Mouse (Mus musculus) hindbrain, embryonic 14.5 days (tissue): ENCODE results near the gene Tmem270. TPM values are rescaled to one million over a fixed set of nuclear protein-coding genes. Genes with fewer than 3 reads are reported as not detected.

Experiments
- ATAC-seq: fragments of 200-750 bp; cut with Nextera tagmentation; 2 replicates; pipeline ENCODE4 v1.8.0; 2017; ENCODE audit warnings: moderate number of reproducible peaks, mild to moderate bottlenecking, moderate TSS enrichment, moderate library complexity; ENCODE audit not compliant: low FRiP score
- DNase-seq: peaks from one replicate; pipeline ENCODE4 v3.0.0-alpha.2; 2015; ENCODE audit warnings: low spot score
- H3K27ac ChIP-seq: fragments of 300-500 bp; sonication (generic); 2 replicates; pipeline ENCODE4 v1.5.1; 2014; ENCODE audit warnings: mild to moderate bottlenecking, moderate library complexity
- H3K27me3 ChIP-seq: fragments of 300-500 bp; sonication (generic); 2 replicates; pipeline ENCODE4 v1.6.1; 2014; ENCODE audit warnings: mild to moderate bottlenecking, low read length, mixed read lengths; ENCODE audit not compliant: control insufficient read depth, insufficient read depth
- H3K36me3 ChIP-seq: fragments of 300-500 bp; sonication (generic); replicated peaks from 2 replicates; pipeline ENCODE4 v1.6.1; 2014; ENCODE audit not compliant: control insufficient read depth, insufficient read depth
- H3K4me1 ChIP-seq: fragments of 300-500 bp; sonication (generic); replicated peaks from 2 replicates; pipeline ENCODE4 v1.6.1; 2014; ENCODE audit warnings: antibody characterized with exemption, low read length, mixed read lengths; ENCODE audit not compliant: control insufficient read depth, insufficient read depth
- H3K4me2 ChIP-seq: fragments of 300-500 bp; sonication (generic); replicated peaks from 2 replicates; pipeline ENCODE4 v1.6.1; 2014; ENCODE audit warnings: mild to moderate bottlenecking, moderate library complexity
- H3K4me3 ChIP-seq: fragments of 300-500 bp; sonication (generic); replicated peaks from 2 replicates; pipeline ENCODE4 v1.5.1; 2014; ENCODE audit warnings: mild to moderate bottlenecking, low read length
- H3K9ac ChIP-seq: fragments of 300-500 bp; sonication (generic); 2 replicates; pipeline ENCODE4 v1.6.1; 2014
- H3K9me3 ChIP-seq: fragments of 300-500 bp; sonication (generic); 2 replicates; pipeline ENCODE4 v1.6.1; 2016; ENCODE audit warnings: low read length; ENCODE audit not compliant: control insufficient read depth
- WGBS: fragments of 180-500 bp; shearing (Covaris S2); extraction: QIAGEN DNeasy Blood & Tissue Kit; methylation state at CpG from one replicate; pipeline ENCODE4 v1.1.7; 2014; 5-methylcytosine and 5-hydroxymethylcytosine counted together
- polyA plus RNA-seq: library from polyadenylated mRNA; unstranded; fragments of >200 nt; fragmentation: Nextera tagmentation; extraction: Ambion mirVana; gene quantifications from 2 replicates; pipeline ENCODE4 v1.2.1, GENCODE M21; 2014

Tmem270 gene
- polyA plus RNA-seq, 1 experiment from 2014 or later = not detected

DNA sequence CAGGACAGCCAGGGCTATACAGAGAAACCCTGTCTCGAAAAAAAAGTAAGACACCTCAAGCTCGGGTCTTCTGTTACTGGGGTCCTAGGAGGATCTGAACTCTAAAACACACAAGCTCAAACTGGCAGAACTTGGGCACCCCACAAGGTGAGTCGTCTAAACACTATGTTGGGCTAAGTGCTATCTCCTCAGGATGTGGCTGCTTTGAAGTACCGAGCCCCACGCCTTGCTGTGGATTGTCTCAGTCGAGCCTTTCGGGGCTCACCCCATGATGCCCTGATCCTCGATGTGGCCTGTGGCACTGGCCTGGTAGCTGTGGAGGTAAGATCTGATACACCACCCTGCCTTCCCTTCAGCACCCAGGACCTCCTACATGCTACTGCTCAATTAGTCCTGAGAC lies 26.7 kb upstream of the Tmem270 start:
- Histone ChIP-seq H3K36me3 (no peaks in the 10 kb centered on the region), H3K4me1 (no peaks in the 10 kb centered on the region), H3K27me3 (no peaks in the 10 kb centered on the region), H3K27ac (no peak overlapping the region), H3K4me3 (no peak overlapping the region), H3K9ac (no peak overlapping the region), H3K4me2 (no peak overlapping the region), H3K9me3 (no peaks in the 10 kb centered on the region)
- 92% methylated on average over 8 of the region's 8 CpGs for WGBS
- DNase-seq (no peak), ATAC-seq (no peak)

- no peaks in the 10 kb centered on the region for H3K4me1 ChIP-seq
- no peaks in the 10 kb centered on the region for H3K9me3 ChIP-seq
- no peak for DNase-seq
- ATAC-seq = no peak
- peak overlapping the region; percentile 71 for H3K4me3 ChIP-seq
- H3K27me3 ChIP-seq = no peaks in the 10 kb centered on the region
- H3K4me2 ChIP-seq = peak overlapping the region; percentile 98
- H3K27ac ChIP-seq = no peak overlapping the region
- no peaks in the 10 kb centered on the region for H3K36me3 ChIP-seq
- 52% methylated on average over 9 of the region's 9 CpGs for WGBS
- peak overlapping the region; percentile 78 for H3K9ac ChIP-seq
Measured at GRCm38 (mm10) chr5:134932903-134933276, 26.4 kb upstream of the Tmem270 start.

DNA sequence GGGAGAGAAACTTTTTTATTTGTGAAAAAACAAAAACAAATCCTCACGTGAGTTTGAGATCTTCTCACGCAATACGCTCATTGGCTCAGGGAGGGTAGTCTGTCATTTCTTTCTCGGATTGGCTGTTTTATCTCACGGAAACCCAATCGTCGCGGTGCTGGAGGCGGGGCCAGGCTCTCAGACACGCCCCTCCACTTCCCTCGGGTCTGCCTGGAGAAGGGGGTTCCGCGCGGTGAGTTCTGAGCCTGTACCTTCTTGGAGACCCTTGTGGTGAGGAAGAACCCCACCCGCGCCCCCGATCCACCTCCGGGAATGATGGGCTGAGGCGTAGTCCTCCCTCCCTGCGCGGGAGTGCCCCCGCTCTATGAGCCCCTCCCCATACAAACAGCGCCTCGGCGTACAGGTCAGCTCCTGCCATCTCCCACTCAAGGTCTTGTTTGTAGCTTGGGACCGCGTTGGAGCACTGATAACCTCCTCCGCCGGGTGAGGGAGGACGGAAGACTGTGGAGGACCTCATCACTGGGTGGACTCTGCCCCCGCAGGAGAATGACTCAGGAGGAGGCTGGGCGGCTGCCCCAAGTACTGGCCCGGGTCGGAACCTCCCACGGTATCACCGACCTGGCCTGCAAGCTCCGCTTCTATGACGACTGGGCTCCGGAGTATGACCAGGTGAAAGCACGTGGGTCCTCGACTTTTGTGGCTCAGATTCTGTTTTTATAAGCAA lies 25.8 kb upstream of the Tmem270 start, which contains the start of gene Mettl27:
TSS of gene Mettl27 (plus strand) at position 190 of the 724 bp plus-strand sequence.
- H3K4me2 ChIP-seq = peak within 1 kb of the TSS; percentile 98
- DNase-seq = peak; percentile 87
- H3K36me3 ChIP-seq = no peaks in the 10 kb centered on the region
- H3K27me3 ChIP-seq = no peaks in the 10 kb centered on the region
- H3K4me3 ChIP-seq = peak within 1 kb of the TSS; percentile 71
- H3K27ac ChIP-seq = no peak within 1 kb of the TSS
- no peaks in the 10 kb centered on the region for H3K9me3 ChIP-seq
- WGBS = under 1% methylated on average over 39 of the region's 41 CpGs
- H3K4me1 ChIP-seq = no peaks in the 10 kb centered on the region
- peak within 1 kb of the TSS; percentile 78 for H3K9ac ChIP-seq
- ATAC-seq = peak; percentile 95

DNA sequence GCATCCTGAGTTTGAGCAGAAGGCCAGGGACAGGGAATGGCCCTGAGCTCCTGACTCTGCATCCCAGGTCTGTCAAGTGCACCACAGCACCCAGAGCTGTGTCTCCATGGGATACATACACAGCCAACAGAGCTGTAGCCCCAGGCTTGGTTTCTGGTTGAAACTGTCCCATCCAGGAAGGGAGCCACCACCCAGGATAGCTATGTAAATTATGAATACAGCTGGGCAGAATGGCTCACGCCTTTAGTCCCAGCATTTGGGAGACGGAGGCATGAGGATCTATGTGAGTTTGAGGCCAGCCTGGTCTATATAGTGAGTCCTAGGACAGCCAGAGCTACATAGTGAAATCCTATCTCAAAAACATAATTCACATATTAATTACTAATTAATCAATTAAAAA lies 23.5 kb upstream of the Tmem270 start:
- Histone ChIP-seq H3K4me3 (no peak overlapping the region), H3K9ac (no peak overlapping the region), H3K27me3 (no peaks in the 10 kb centered on the region), H3K36me3 (no peaks in the 10 kb centered on the region), H3K9me3 (no peaks in the 10 kb centered on the region), H3K27ac (no peak overlapping the region), H3K4me2 (no peak overlapping the region), H3K4me1 (no peaks in the 10 kb centered on the region)
- DNase-seq (no peak), ATAC-seq (no peak)
- 85% methylated on average over 2 of the region's 2 CpGs for WGBS

- WGBS = 73% methylated on average over 4 of the region's 4 CpGs
- H3K4me2 ChIP-seq = no peak overlapping the region
- H3K9ac ChIP-seq = no peak overlapping the region
- DNase-seq = no peak
- H3K27me3 ChIP-seq = no peaks in the 10 kb centered on the region
- no peak for ATAC-seq
- H3K27ac ChIP-seq = no peak overlapping the region
- no peak overlapping the region for H3K4me3 ChIP-seq
- no peaks in the 10 kb centered on the region for H3K9me3 ChIP-seq
- H3K36me3 ChIP-seq = no peaks in the 10 kb centered on the region
- no peaks in the 10 kb centered on the region for H3K4me1 ChIP-seq
Measured at GRCm38 (mm10) chr5:134926726-134927125, 20.2 kb upstream of the Tmem270 start.

- H3K9me3 ChIP-seq = no peaks in the 10 kb centered on the region
- H3K9ac ChIP-seq = no peak overlapping the region
- no peak for ATAC-seq
- no peaks in the 10 kb centered on the region for H3K4me1 ChIP-seq
- no peak overlapping the region for H3K4me2 ChIP-seq
- H3K27me3 ChIP-seq = no peaks in the 10 kb centered on the region
- no peak overlapping the region for H3K4me3 ChIP-seq
- H3K36me3 ChIP-seq = no peaks in the 10 kb centered on the region
- no peak for DNase-seq
- H3K27ac ChIP-seq = no peak overlapping the region
- 61% methylated on average over 6 of the region's 6 CpGs for WGBS
Measured at GRCm38 (mm10) chr5:134923141-134923540, 16.6 kb upstream of the Tmem270 start.

- no peaks in the 10 kb centered on the region for H3K4me1 ChIP-seq
- DNase-seq = no peak
- 88% methylated on average over 8 of the region's 8 CpGs for WGBS
- peaks cover 3% of the 10 kb centered on the region; the same call in 1 of the 2 replicates for H3K9me3 ChIP-seq
- H3K36me3 ChIP-seq = no peaks in the 10 kb centered on the region
- no peak overlapping the region for H3K27ac ChIP-seq
- no peak overlapping the region for H3K4me2 ChIP-seq
- ATAC-seq = no peak
- no peaks in the 10 kb centered on the region for H3K27me3 ChIP-seq
- no peak overlapping the region for H3K9ac ChIP-seq
- H3K4me3 ChIP-seq = no peak overlapping the region
Measured at GRCm38 (mm10) chr5:134921106-134921505, 14.6 kb upstream of the Tmem270 start.

DNA sequence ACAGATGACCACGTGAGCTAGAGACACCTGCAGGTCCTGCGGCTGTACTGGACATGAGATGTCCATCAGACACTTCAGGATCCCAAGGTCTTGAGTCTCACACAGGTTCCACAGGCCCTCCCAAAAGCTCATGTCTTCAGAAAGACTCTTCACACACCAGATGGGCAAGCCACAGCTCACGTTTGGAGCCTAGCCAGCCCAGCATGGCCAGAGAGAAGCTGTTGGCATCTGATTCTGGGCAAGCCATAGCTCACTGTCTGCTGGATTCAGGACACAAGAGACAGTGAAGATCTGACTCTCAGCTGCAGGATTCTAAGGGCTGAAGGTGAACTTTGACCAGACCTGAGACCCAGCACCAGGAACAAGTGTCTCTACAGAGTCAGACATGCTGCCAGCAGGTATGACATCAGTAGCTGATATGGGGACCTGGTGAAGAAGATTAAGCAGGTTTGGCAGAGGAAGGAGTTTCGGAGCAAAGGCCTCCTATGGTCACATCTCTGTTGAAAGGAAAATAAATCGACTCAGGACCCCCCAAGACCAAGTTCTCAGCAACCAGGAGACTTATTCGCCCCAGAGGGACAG lies 13.7 kb upstream of the Tmem270 start:
- peaks cover 3% of the 10 kb centered on the region; the same call in 1 of the 2 replicates for H3K9me3 ChIP-seq
- H3K9ac ChIP-seq = no peak overlapping the region
- no peak for ATAC-seq
- H3K36me3 ChIP-seq = no peaks in the 10 kb centered on the region
- no peak overlapping the region for H3K27ac ChIP-seq
- H3K4me2 ChIP-seq = no peak overlapping the region
- no peaks in the 10 kb centered on the region for H3K27me3 ChIP-seq
- H3K4me1 ChIP-seq = no peaks in the 10 kb centered on the region
- DNase-seq = no peak
- WGBS = 77% methylated on average over 6 of the region's 6 CpGs
- H3K4me3 ChIP-seq = no peak overlapping the region

GRCm38 (mm10) chr5:134919097-134919496 lies 12.6 kb upstream of the Tmem270 start:
- no peaks in the 10 kb centered on the region for H3K4me1 ChIP-seq
- ATAC-seq = no peak

More at GRCm38 (mm10) chr5:134919097-134919496, 12.6 kb upstream of the Tmem270 start:
- no peak for DNase-seq
- H3K4me2 ChIP-seq = no peak overlapping the region
- no peak overlapping the region for H3K9ac ChIP-seq
- WGBS = 91% methylated on average over 3 of the region's 3 CpGs
- peaks cover 3% of the 10 kb centered on the region; the same call in 1 of the 2 replicates for H3K9me3 ChIP-seq
- no peaks in the 10 kb centered on the region for H3K27me3 ChIP-seq
- H3K4me3 ChIP-seq = no peak overlapping the region
- no peaks in the 10 kb centered on the region for H3K36me3 ChIP-seq
- no peak overlapping the region for H3K27ac ChIP-seq
